Mouse (Mus musculus): ENCODE measurements around the gene Ccnyl1.
"Not testable (repeated sequence)": the region's sequence is repeated elsewhere in the genome, so short reads cannot be mapped to it uniquely, and the experiment has no call there.

The Ccnyl1 gene

GRCm38 (mm10) chr1:64690213-64691013, at the start of gene Ccnyl1:
Gene Ccnyl1 (plus strand): TSS chr1:64690455.
- peak; percentile 99 for DNase-seq (ENCODE audit: low spot score)

- no peak for DNase-seq (ENCODE audit: low spot score)
Observed at GRCm38 (mm10) chr1:64641069-64641468, 49.2 kb upstream of the Ccnyl1 start.

GRCm38 (mm10) chr1:64642541-64642940, 47.7 kb upstream of the Ccnyl1 start:
- not testable (repeated sequence) for DNase-seq (ENCODE audit: low spot score)

DNA sequence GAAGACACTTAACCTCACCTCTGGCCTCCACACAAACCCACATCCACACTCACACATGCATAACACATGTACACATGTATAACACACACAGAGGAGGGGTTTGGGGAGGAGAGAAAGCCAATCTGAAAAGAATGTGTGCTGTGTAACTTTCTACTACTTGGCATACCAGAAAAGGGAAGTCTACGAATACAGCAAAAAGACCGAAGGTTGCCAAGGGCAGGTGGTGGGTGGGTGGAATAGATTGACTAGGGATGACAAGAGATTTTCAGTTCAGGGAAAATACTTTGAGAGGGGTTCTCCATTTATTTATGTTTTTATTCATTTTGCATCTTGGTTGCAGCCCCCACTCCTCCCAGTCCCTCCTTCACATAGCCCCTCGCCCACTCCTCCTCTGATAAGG, 45.7 kb upstream of the Ccnyl1 start:
- no peak for DNase-seq (ENCODE audit: low spot score)

GRCm38 (mm10) chr1:64649362-64650124, 40.7 kb upstream of the Ccnyl1 start:
- DNase-seq (ENCODE audit: low spot score): peak; percentile 17

GRCm38 (mm10) chr1:64653701-64654100, 36.6 kb upstream of the Ccnyl1 start:
- DNase-seq (ENCODE audit: low spot score): no peak

GRCm38 (mm10) chr1:64655415-64655814, 34.8 kb upstream of the Ccnyl1 start:
- no peak for DNase-seq (ENCODE audit: low spot score)

GRCm38 (mm10) chr1:64656423-64657129, 33.7 kb upstream of the Ccnyl1 start:
- DNase-seq (ENCODE audit: low spot score): no peak

- no peak for DNase-seq (ENCODE audit: low spot score)
Observed at GRCm38 (mm10) chr1:64658876-64659275, 31.4 kb upstream of the Ccnyl1 start.

DNA sequence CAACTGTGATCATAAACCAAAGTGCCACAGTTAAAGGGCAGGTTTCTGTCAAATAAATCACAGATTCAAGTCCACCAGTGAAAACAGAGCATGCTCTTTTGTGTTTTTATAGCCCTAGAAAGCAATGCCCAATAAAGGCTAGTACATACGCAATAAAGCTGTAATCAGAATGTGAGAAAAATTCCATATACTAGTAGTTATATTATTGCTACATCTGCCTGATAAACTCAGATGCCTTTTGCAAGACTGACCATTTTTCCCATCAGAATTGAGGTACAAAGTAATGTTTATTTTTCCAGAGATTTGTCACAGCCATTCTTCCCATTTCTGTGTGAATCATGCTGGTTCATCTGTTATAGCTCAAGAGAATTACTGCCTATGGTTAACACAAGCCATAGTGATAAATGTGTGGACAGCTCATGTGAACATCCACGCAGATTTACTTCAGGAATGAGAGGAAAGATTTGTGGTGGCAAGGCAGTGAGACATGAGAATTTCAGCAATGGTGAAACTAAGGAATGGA, 23.1 kb upstream of the Ccnyl1 start:
- DNase-seq (ENCODE audit: low spot score): no peak

GRCm38 (mm10) chr1:64669451-64669850, 20.8 kb upstream of the Ccnyl1 start:
- DNase-seq (ENCODE audit: low spot score): no peak

DNA sequence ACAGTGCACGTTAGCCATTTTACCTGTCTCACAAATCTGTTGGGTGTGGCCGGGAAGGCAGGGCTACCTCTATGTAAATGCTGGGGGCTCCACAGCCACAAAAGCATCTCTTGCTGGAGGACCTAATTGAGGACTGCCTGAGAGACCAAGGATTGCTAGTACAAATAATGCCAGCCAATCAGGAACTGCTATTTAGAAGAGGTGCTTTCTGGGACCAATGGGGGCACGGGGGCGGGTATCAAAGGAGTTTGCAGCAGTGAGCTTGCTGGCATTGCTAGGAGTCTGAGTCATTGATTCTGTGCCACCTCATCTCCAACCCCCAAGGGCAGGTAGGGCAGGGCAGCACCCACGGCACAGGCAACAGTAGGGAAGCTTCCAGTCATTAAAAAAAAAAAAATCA, 16.3 kb upstream of the Ccnyl1 start:
- DNase-seq (ENCODE audit: low spot score): no peak

DNA sequence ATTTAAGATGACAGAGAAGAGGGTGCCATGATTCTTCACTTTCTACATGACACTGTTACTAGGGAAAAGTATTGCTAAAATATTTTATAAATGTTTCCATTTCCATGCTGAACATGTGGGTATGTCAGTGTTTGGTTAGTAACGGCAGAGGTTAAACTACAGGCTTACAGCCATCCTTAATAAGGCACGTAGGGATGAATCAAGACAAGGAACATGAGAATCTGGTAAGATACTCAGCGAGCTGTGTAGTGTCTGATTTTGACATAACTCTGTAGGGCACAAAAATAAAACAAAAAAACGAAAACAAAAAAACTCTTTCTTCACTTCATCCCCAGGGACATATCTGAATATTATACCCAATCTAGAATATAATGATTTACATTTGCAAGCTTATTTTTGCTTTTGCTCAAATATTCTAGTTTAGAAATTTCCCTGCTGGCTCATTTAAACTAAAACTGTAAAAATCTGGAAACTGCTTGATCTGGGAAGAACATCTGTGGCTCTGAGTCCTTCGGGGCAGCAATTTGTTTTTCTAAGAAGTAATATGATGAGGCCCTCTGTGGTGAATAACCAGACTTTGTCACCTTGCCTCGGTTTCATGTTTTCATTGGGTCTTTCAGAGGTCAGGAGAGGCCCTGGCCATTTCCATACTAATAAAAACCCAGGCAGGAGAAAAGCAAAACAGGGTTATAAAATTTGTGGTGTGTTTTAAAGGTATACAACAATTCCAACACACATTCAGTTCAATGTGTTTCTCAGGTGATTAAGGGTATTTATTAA, 14.0 kb upstream of the Ccnyl1 start:
- no peak for DNase-seq (ENCODE audit: low spot score)

GRCm38 (mm10) chr1:64681499-64681898, 8.8 kb upstream of the Ccnyl1 start:
- DNase-seq (ENCODE audit: low spot score): no peak

DNA sequence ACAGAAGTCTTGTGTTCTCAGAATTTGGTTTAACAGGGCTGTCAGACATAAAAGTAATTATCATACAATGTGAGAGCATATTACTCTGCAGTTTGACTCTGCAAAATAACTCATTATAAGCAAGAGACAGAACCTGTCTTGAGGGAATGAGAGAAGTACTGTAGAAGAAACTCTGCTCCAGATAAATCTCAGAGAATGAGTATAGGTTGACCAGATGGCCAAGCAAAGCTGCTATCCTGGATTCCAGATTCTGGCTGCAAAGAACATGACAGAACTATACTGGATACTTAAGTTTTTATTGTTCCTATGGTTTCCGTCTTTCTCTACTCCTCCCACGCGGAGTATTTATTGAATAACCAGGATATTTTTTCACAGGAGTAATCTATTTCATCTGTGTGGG, 7.2 kb upstream of the Ccnyl1 start:
- no peak for DNase-seq (ENCODE audit: low spot score)

GRCm38 (mm10) chr1:64684440-64684839, 5.8 kb upstream of the Ccnyl1 start:
- DNase-seq (ENCODE audit: low spot score): no peak

- no peak for DNase-seq (ENCODE audit: low spot score)
Observed at GRCm38 (mm10) chr1:64688046-64688445, 2.2 kb upstream of the Ccnyl1 start.

GRCm38 (mm10) chr1:64689561-64690212, 568 bp upstream of the Ccnyl1 start:
- DNase-seq (ENCODE audit: low spot score): no peak

- DNase-seq (ENCODE audit: low spot score): peak; percentile 12
Observed at GRCm38 (mm10) chr1:64691121-64691551, 881 bp downstream of the Ccnyl1 start.

DNA sequence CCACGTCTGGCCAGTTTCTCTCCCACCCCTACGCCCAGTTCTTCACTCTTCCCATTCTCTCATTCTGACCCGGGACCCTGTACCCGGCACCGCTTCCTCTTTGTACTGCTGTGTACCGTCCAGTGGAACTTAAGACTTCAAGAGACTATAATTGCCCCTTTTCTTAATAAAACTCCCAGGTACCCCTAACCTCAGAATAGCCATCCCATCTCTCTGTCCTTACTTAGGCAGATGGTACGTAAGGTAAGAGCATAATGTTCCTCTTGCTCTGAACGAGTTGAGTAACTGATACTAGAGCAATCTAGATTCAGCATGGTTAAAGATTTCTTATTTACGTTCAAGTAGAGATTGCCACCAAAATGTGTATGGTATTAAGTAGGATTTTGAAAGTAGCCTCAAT, 1.3 kb downstream of the Ccnyl1 start:
- DNase-seq (ENCODE audit: low spot score): no peak

GRCm38 (mm10) chr1:64695156-64695555, 4.9 kb downstream of the Ccnyl1 start:
- no peak for DNase-seq (ENCODE audit: low spot score)
